Mouse (Mus musculus) heart, embryonic 12.5 days (tissue): ENCODE measurements around the gene Mcoln2. TPM values are rescaled to one million over a fixed set of nuclear protein-coding genes. Genes with fewer than 3 reads are reported as not detected.
A peak's percentile ranks its signal among the peaks of the same experiment; 100 is the strongest.

ENCODE experiments used
- ATAC-seq: fragments of 200-750 bp; cut with Nextera tagmentation; 2 replicates; pipeline ENCODE4 v1.8.0; 2017; ENCODE audit warnings: moderate TSS enrichment, moderate library complexity; ENCODE audit not compliant: insufficient number of reproducible peaks, low FRiP score
- H3K27ac ChIP-seq: fragments of 300-500 bp; sonication (generic); 2 replicates; pipeline ENCODE4 v1.5.1; 2016; ENCODE audit warnings: mild to moderate bottlenecking, moderate library complexity; ENCODE audit not compliant: poor library complexity, severe bottlenecking
- H3K27me3 ChIP-seq: fragments of 300-500 bp; sonication (generic); replicated peaks from 2 replicates; pipeline ENCODE4 v1.6.1; 2016; ENCODE audit warnings: mild to moderate bottlenecking, moderate library complexity
- H3K36me3 ChIP-seq: fragments of 300-500 bp; sonication (generic); 2 replicates; pipeline ENCODE4 v1.6.1; 2016; ENCODE audit warnings: mild to moderate bottlenecking, moderate library complexity
- H3K4me1 ChIP-seq: fragments of 300-500 bp; sonication (generic); replicated peaks from 2 replicates; pipeline ENCODE4 v1.6.1; 2016; ENCODE audit warnings: mild to moderate bottlenecking
- H3K4me2 ChIP-seq: fragments of 300-500 bp; sonication (generic); 2 replicates; pipeline ENCODE4 v1.6.1; 2016; ENCODE audit warnings: mild to moderate bottlenecking, moderate library complexity
- H3K4me3 ChIP-seq: fragments of 300-500 bp; sonication (generic); 2 replicates; pipeline ENCODE4 v1.5.1; 2016; ENCODE audit warnings: mild to moderate bottlenecking
- H3K9ac ChIP-seq: fragments of 300-500 bp; sonication (generic); 2 replicates; pipeline ENCODE4 v1.6.1; 2016; ENCODE audit warnings: mild to moderate bottlenecking, moderate library complexity
- H3K9me3 ChIP-seq: fragments of 300-500 bp; sonication (generic); replicated peaks from 2 replicates; pipeline ENCODE4 v1.6.1; 2016; ENCODE audit warnings: mild to moderate bottlenecking, moderate library complexity
- WGBS: fragments of 180-500 bp; shearing (Covaris S2); methylation state at CpG from one replicate; pipeline ENCODE4 v1.1.7; 2016; 5-methylcytosine and 5-hydroxymethylcytosine counted together
- polyA plus RNA-seq: library from polyadenylated mRNA; unstranded; fragments of >200 nt; fragmentation: Nextera tagmentation; extraction: Ambion mirVana; gene quantifications from 2 replicates; pipeline ENCODE4 v1.2.1, GENCODE M21; 2016

The Mcoln2 gene
- polyA plus RNA-seq = 0.19 and 0.57 TPM in 2 replicates

- Histone ChIP-seq H3K4me1 (peaks cover 11% of the 10 kb centered on the region), H3K4me3 (peak within 1 kb of the TSS; percentile 47), H3K9ac (peak within 1 kb of the TSS; percentile 65), H3K9me3 (no peaks in the 10 kb centered on the region; the same call in 1 of the 2 replicates), H3K36me3 (no peaks in the 10 kb centered on the region), H3K4me2 (peak within 1 kb of the TSS; percentile 94), H3K27ac (no peak within 1 kb of the TSS), H3K27me3 (peaks cover 28% of the 10 kb centered on the region)
- 14% methylated on average over 30 of the region's 34 CpGs for WGBS
- ATAC-seq = peak; percentile 53
Measured at GRCm38 (mm10) chr3:146149156-146150057, at the start of gene Mcoln2. Gene Mcoln2, plus strand, starts transcription at chr3:146149833.

DNA sequence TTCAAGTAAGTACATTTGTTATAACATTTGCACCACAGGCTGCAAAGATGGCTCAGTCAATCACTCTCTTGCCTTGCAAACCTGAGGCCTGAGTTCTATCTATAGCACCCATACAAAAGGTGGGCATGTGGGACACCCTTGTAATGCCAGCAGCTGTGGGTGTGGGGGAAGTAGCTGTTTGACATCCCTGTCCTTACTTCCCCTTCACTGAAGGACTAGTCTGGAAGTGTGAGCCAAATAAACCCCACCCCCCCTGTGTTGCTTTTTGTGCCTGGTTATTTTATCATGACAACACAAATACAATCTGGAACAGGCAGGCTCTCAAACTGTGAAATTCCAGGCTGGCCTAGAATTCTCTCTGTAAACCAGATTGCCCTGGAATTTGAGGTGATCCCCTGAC is 49.7 kb upstream of the Mcoln2 start:
- no peak overlapping the region for H3K4me2 ChIP-seq
- H3K27me3 ChIP-seq = no peaks in the 10 kb centered on the region
- no peak for ATAC-seq
- H3K27ac ChIP-seq = no peak overlapping the region
- H3K9me3 ChIP-seq = peaks cover 8% of the 10 kb centered on the region; the same call in 1 of the 2 replicates
- H3K4me3 ChIP-seq = no peak overlapping the region
- H3K4me1 ChIP-seq = peaks cover 9% of the 10 kb centered on the region
- no peaks in the 10 kb centered on the region for H3K36me3 ChIP-seq
- no peak overlapping the region for H3K9ac ChIP-seq

GRCm38 (mm10) chr3:146102049-146102448 is 47.6 kb upstream of the Mcoln2 start:
- Histone ChIP-seq H3K36me3 (no peaks in the 10 kb centered on the region), H3K27ac (no peak overlapping the region), H3K9me3 (peaks cover 16% of the 10 kb centered on the region), H3K4me1 (peaks cover 9% of the 10 kb centered on the region), H3K9ac (no peak overlapping the region), H3K4me3 (no peak overlapping the region), H3K4me2 (no peak overlapping the region), H3K27me3 (no peaks in the 10 kb centered on the region)
- ATAC-seq = no peak
- 51% methylated on average over 6 of the region's 6 CpGs for WGBS

DNA sequence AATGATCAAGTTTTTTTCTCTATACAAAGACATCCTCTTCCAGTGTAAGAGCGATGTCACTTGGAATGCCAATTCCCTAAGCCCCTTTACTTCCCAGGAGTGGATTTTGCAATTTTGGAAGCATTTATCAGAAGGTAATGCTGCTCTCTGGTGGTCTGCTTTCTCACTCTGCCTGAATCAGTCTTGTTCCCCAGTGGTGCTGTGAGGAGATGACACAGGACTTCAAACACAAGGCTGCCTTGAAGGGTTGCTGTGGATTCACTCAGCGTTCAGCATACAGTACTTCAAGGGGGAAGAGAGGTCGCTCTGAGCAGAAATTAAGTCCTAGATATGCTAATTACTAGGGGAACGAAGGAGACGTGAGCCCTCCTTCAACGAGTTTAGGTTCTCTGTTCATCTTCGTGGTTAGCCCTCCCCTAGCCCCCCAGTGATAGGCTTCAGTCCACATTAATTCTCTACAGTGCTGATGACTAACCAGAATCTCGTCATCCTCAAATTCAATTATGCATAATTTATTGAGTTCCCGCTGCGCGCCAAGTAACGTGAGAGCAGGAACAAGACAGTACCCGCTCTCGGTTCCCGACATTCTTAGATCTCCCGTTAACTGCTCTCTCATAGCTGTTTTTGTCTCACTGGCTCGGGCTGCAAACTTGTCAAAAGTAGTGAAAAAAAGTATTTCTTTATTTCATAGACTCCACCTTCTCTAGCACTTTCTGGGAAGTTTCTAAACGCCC is 42.4 kb upstream of the Mcoln2 start:
- peak overlapping the region; percentile 58 for H3K4me3 ChIP-seq
- H3K36me3 ChIP-seq = no peaks in the 10 kb centered on the region
- no peak overlapping the region for H3K27ac ChIP-seq
- WGBS = 5% methylated on average over 18 of the region's 18 CpGs
- H3K9ac ChIP-seq = peak overlapping the region; percentile 65
- 0 out of 2 replicates have a peak, but pooled peaks have one; percentile 37 for ATAC-seq
- no peaks in the 10 kb centered on the region for H3K4me1 ChIP-seq
- peak overlapping the region; percentile 97 for H3K4me2 ChIP-seq
- peaks cover 11% of the 10 kb centered on the region for H3K9me3 ChIP-seq
- 0 out of 2 replicates have a peak, but pooled peaks cover under 1% of the 10 kb centered on the region for H3K27me3 ChIP-seq

GRCm38 (mm10) chr3:146107921-146108571 is 41.6 kb upstream of the Mcoln2 start, which contains the start of gene Wdr63:
Gene Wdr63, minus strand, starts transcription at chr3:146108130.
- WGBS = 14% methylated on average over 18 of the region's 18 CpGs
- Histone ChIP-seq H3K27me3 (0 out of 2 replicates have a peak, but pooled peaks cover 3% of the 10 kb centered on the region), H3K9me3 (peaks cover 11% of the 10 kb centered on the region), H3K36me3 (no peaks in the 10 kb centered on the region), H3K4me2 (peak within 1 kb of the TSS; percentile 97), H3K27ac (no peak within 1 kb of the TSS), H3K4me3 (peak within 1 kb of the TSS; percentile 58), H3K9ac (peak within 1 kb of the TSS; percentile 65), H3K4me1 (no peaks in the 10 kb centered on the region)
- ATAC-seq = peak; percentile 91

GRCm38 (mm10) chr3:146108945-146109344 is 40.7 kb upstream of the Mcoln2 start:
- H3K9ac ChIP-seq = no peak overlapping the region
- WGBS = 63% methylated on average over 2 of the region's 2 CpGs
- H3K27ac ChIP-seq = no peak overlapping the region
- H3K27me3 ChIP-seq = 0 out of 2 replicates have a peak, but pooled peaks cover 3% of the 10 kb centered on the region
- H3K4me1 ChIP-seq = no peaks in the 10 kb centered on the region
- no peak for ATAC-seq
- H3K4me3 ChIP-seq = no peak overlapping the region
- peaks cover 11% of the 10 kb centered on the region for H3K9me3 ChIP-seq
- H3K36me3 ChIP-seq = no peaks in the 10 kb centered on the region
- H3K4me2 ChIP-seq = no peak overlapping the region

- peaks cover 7% of the 10 kb centered on the region; the same call in 1 of the 2 replicates for H3K9me3 ChIP-seq
- H3K27ac ChIP-seq = no peak overlapping the region
- H3K4me1 ChIP-seq = no peaks in the 10 kb centered on the region
- H3K27me3 ChIP-seq = 0 out of 2 replicates have a peak, but pooled peaks cover 5% of the 10 kb centered on the region
- no peak overlapping the region for H3K4me2 ChIP-seq
- no peak for ATAC-seq
- no peak overlapping the region for H3K9ac ChIP-seq
- H3K36me3 ChIP-seq = no peaks in the 10 kb centered on the region
- H3K4me3 ChIP-seq = no peak overlapping the region
- WGBS = 65% methylated on average over 2 of the region's 2 CpGs
Measured at GRCm38 (mm10) chr3:146110358-146110757, 39.3 kb upstream of the Mcoln2 start.

GRCm38 (mm10) chr3:146110916-146111315 is 38.7 kb upstream of the Mcoln2 start:
- H3K27me3 ChIP-seq = 0 out of 2 replicates have a peak, but pooled peaks cover 6% of the 10 kb centered on the region
- H3K4me2 ChIP-seq = no peak overlapping the region
- H3K36me3 ChIP-seq = no peaks in the 10 kb centered on the region
- H3K4me3 ChIP-seq = no peak overlapping the region
- WGBS = 74% methylated on average over 6 of the region's 6 CpGs
- peaks cover 5% of the 10 kb centered on the region; the same call in 1 of the 2 replicates for H3K9me3 ChIP-seq
- no peak overlapping the region for H3K9ac ChIP-seq
- no peaks in the 10 kb centered on the region for H3K4me1 ChIP-seq
- no peak for ATAC-seq
- no peak overlapping the region for H3K27ac ChIP-seq

GRCm38 (mm10) chr3:146117258-146117996 is 32.2 kb upstream of the Mcoln2 start, which contains the start of gene Mcoln3:
Gene Mcoln3, plus strand, starts transcription at chr3:146117450.
- Histone ChIP-seq H3K4me1 (peaks cover 18% of the 10 kb centered on the region), H3K9ac (no peak within 1 kb of the TSS), H3K27me3 (peaks cover 40% of the 10 kb centered on the region), H3K27ac (no peak within 1 kb of the TSS), H3K9me3 (no peaks in the 10 kb centered on the region), H3K4me2 (peak within 1 kb of the TSS; percentile 62), H3K36me3 (no peaks in the 10 kb centered on the region), H3K4me3 (peak within 1 kb of the TSS; percentile 38)
- WGBS = 11% methylated on average over 35 of the region's 35 CpGs
- ATAC-seq = no peak; the same call in 1 of the 2 replicates

DNA sequence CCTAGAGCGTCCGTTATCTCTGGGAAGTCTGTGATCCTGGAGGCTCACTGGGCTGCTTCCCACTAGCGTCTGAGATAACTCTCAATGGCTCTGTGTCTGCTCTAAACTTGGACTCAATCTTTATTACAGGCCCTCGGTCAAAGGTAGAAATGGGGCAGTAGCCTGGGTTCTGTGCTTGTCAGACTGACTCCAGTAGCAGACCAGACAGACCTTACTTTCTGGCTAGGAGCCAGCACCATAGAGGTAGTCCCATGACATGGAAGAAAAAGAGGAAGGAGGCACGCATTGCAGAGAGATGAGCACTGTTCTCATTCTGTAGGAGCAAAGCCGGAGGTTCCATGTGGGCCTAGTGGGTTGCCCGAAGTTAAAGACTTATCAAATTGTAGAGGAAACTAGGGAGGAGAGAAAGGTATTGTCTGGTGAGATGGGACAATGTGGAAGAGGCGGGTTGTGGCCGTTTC is 31.6 kb upstream of the Mcoln2 start:
- peak overlapping the region; percentile 62 for H3K4me2 ChIP-seq
- peaks cover 39% of the 10 kb centered on the region for H3K27me3 ChIP-seq
- H3K36me3 ChIP-seq = no peaks in the 10 kb centered on the region
- ATAC-seq = no peak
- no peaks in the 10 kb centered on the region for H3K9me3 ChIP-seq
- H3K27ac ChIP-seq = no peak overlapping the region
- WGBS = 47% methylated on average over 9 of the region's 9 CpGs
- H3K9ac ChIP-seq = no peak overlapping the region
- H3K4me3 ChIP-seq = no peak overlapping the region; the same call in 1 of the 2 replicates
- H3K4me1 ChIP-seq = peaks cover 18% of the 10 kb centered on the region
